Mouse (Mus musculus): ENCODE data around the gene Nav1. TPM values are rescaled to one million over a fixed set of nuclear protein-coding genes. Genes with fewer than 3 reads are reported as not detected.

The Nav1 gene
- polyA plus RNA-seq, 1 experiment from 2014 or later = 11.5 TPM

DNA sequence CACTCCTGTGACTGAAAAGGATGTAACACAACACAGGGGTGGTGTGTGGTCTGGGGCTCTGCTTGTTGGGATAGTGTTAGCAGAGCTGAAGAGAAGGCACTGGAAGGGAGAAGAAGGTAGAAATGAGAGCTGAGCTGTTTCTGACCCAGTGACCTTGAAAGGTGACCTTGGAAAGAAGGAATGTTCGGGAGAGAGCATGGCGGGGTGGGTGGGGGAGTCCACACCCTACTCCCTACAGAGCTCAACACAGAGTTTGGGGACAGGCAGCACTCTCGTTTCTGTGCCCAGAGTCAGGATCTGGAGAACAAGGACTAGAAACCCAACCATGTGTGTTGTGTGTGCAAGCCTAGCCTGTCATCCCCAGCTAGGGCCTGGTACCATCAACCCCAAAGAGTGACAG, 18.1 kb downstream of the Nav1 start:
- Histone ChIP-seq H3K9ac (ENCODE audit: low read length) (no peak overlapping the region), H3K27ac (ENCODE audit: low read length) (no peak overlapping the region), H3K4me3 (ENCODE audit: low read length) (no peak overlapping the region), H3K27me3 (ENCODE audit: control insufficient read depth, insufficient read depth, low read depth, low read length) (peaks cover 2% of the 10 kb centered on the region; the same call in 1 of the 2 replicates), H3K9me3 (ENCODE audit: control insufficient read depth, low read length) (no peaks in the 10 kb centered on the region), H3K36me3 (ENCODE audit: control insufficient read depth, insufficient read depth, low read length) (no peaks in the 10 kb centered on the region), H3K4me1 (replicated peaks; ENCODE audit: control insufficient read depth, insufficient read depth, low read length) (peaks cover 16% of the 10 kb centered on the region), H3K4me2 (ENCODE audit: low read depth, low read length) (no peak overlapping the region)
- ATAC-seq (ENCODE audit: low read depth) = no peak
- 63% methylated on average over 3 of the region's 3 CpGs for WGBS

DNA sequence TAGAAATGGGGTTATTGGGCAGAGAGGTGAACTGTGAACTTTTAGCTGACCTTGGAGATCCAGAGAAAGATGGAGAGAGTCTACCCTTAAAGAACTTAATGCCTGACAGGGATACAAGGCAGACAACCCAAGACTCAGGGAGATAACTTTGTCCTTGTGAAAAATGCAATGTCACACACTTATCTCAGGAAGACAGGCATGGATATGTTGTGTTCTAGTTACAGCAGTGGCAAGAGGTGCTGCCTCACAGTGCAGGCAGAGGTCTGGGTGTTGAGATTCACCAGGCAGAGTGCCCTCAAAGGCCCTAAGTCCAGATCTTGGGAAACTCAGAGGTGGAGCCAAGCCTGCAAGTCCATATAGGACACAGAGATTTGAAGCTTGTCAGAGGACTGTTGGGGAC, 20.2 kb downstream of the Nav1 start:
- no peak overlapping the region for H3K27ac ChIP-seq (ENCODE audit: low read length)
- H3K4me2 ChIP-seq (ENCODE audit: low read depth, low read length) = no peak overlapping the region
- no peaks in the 10 kb centered on the region for H3K9me3 ChIP-seq (ENCODE audit: control insufficient read depth, low read length)
- H3K27me3 ChIP-seq (ENCODE audit: control insufficient read depth, insufficient read depth, low read depth, low read length) = peaks cover 5% of the 10 kb centered on the region; the same call in 1 of the 2 replicates
- H3K36me3 ChIP-seq (ENCODE audit: control insufficient read depth, insufficient read depth, low read length) = no peaks in the 10 kb centered on the region
- H3K4me3 ChIP-seq (ENCODE audit: low read length) = no peak overlapping the region
- H3K9ac ChIP-seq (ENCODE audit: low read length) = no peak overlapping the region
- ATAC-seq (ENCODE audit: low read depth) = no peak
- peaks cover 30% of the 10 kb centered on the region for H3K4me1 ChIP-seq (replicated peaks; ENCODE audit: control insufficient read depth, insufficient read depth, low read length)

DNA sequence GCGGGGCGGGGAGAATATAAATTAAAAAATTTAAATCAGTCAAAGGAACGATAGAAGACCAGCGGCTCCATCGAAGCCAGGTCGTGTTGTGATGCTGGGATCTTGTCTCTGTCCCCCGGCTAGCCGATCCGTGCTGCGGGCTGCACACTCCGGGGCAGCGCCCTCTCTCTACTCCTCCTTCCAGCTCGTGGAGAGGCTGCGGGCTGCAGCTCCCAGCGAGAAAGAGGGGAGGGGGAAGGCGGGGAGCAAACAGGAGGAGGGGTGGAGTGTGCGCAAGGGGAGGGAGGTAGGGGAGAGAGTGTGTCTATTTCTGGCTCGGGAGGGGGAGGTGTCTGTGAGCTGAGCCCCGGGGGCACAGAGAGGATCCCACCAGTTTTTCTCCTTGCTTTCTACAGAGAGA, 21.5 kb downstream of the Nav1 start:
- WGBS = under 1% methylated on average over 17 of the region's 19 CpGs
- H3K4me1 ChIP-seq (replicated peaks; ENCODE audit: control insufficient read depth, insufficient read depth, low read length) = peaks cover 30% of the 10 kb centered on the region
- peak; percentile 75 for ATAC-seq (ENCODE audit: low read depth)

DNA sequence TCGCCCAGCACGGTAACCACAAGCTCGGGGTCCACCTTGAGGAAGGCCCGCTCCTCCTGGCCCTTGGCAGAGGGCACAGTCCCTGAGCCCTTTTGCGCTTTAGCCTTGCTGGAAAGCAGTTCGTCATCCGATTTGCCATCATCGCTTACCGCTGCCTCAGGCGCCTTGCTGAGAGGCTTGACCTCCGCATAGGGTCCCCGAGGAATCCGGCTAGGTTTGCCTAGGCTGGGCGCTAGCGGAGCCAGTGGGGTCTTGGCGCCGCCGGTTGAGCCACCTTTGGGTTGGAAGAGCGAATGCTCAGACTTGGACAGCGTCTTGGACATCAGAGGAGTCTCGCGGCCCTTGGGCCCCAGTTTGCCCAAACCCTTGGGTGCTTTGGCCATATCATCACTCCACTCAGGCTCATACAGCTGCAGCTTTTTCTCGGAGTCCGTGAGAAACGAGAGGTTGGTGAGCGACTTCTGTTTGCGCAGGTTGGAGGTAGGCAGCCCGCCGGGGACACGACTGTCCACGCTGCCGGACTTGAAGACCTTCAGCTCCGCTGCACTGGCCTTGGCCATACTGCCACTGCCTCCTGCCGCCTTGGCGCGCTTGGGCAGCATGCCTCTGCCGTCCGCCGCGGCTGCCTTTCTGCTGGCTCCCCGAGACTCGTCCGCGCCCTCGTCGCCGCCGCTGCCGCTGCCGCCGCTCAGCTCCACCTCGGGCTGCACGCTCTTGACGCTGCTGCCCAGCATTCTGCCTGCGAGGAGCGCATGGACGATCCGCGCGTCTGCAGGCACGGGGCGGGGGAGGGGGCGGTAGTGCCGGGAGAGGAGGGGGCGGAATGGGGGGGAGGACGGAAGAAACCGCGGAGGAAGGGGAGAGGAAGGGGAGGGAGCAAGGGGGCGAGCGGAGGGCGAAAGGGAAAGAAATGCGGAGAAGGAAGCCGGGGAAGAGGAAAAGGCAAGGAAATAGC, 22.2 kb downstream of the Nav1 start:
- ATAC-seq (ENCODE audit: low read depth) = peak; percentile 59
- Histone ChIP-seq H3K4me2 (ENCODE audit: low read depth, low read length) (peak overlapping the region; percentile 92), H3K4me1 (replicated peaks; ENCODE audit: control insufficient read depth, insufficient read depth, low read length) (peaks cover 30% of the 10 kb centered on the region), H3K4me3 (ENCODE audit: low read length) (peak overlapping the region; percentile 58), H3K27ac (ENCODE audit: low read length) (no peak overlapping the region), H3K9ac (ENCODE audit: low read length) (peak overlapping the region; percentile 64), H3K9me3 (ENCODE audit: control insufficient read depth, low read length) (no peaks in the 10 kb centered on the region), H3K27me3 (ENCODE audit: control insufficient read depth, insufficient read depth, low read depth, low read length) (peaks cover 5% of the 10 kb centered on the region; the same call in 1 of the 2 replicates), H3K36me3 (ENCODE audit: control insufficient read depth, insufficient read depth, low read length) (no peaks in the 10 kb centered on the region)
- 3% methylated on average over 72 of the region's 73 CpGs for WGBS

More for the DNA sequence above, 21.5 kb downstream of the Nav1 start:
- Histone ChIP-seq H3K9ac (ENCODE audit: low read length) (peak overlapping the region; percentile 64), H3K9me3 (ENCODE audit: control insufficient read depth, low read length) (no peaks in the 10 kb centered on the region), H3K4me3 (ENCODE audit: low read length) (peak overlapping the region; percentile 58), H3K36me3 (ENCODE audit: control insufficient read depth, insufficient read depth, low read length) (no peaks in the 10 kb centered on the region), H3K4me2 (ENCODE audit: low read depth, low read length) (peak overlapping the region; percentile 92), H3K27me3 (ENCODE audit: control insufficient read depth, insufficient read depth, low read depth, low read length) (peaks cover 5% of the 10 kb centered on the region; the same call in 1 of the 2 replicates), H3K27ac (ENCODE audit: low read length) (no peak overlapping the region)

DNA sequence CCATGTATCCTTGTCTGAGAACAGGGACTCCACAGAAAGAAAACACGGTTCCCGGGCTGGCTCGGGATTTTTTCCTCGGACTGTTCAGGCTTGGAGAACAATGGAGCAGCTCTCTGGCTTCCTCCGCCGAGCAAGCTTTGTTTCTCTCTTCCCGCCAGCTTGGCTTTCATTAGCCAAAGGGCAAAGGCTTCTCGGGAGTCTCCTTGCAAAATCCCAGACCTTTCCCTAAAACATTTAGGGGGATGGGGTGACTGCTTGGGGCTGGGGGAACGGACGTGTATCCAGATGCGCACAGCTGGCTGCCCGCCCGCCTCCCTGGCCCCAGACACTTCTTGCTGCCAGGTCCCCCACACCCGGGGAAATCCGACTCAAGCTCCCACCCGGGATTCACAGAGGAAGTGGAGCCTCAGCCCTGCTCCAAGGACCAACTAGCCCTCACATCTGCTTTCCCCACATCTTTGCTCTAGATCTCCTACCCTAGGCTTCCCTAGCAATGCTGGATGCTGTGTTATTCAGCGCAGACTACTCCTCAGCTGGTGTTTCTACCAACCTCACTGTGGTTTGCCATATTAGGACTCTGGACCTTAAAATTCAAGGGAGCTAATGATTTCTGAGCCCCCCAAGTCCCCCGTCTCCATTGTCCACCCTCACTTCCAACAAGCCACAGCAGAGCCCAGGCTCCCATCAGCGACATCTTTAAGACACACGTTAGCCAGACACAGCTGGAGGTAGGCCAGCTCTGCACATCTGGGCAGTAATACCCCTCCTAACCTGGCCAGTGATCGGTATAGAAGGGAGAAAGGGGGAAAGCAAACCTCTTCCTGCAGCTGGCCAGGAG, 23.2 kb downstream of the Nav1 start:
- WGBS = 10% methylated on average over 21 of the region's 21 CpGs
- peak; percentile 18; the same call in 1 of the 2 replicates for ATAC-seq (ENCODE audit: low read depth)
- H3K9me3 ChIP-seq (ENCODE audit: control insufficient read depth, low read length) = no peaks in the 10 kb centered on the region
- peak overlapping the region; percentile 53 for H3K27ac ChIP-seq (ENCODE audit: low read length)
- H3K4me1 ChIP-seq (replicated peaks; ENCODE audit: control insufficient read depth, insufficient read depth, low read length) = peaks cover 31% of the 10 kb centered on the region
- no peaks in the 10 kb centered on the region for H3K36me3 ChIP-seq (ENCODE audit: control insufficient read depth, insufficient read depth, low read length)
- H3K4me3 ChIP-seq (ENCODE audit: low read length) = peak overlapping the region; percentile 58
- H3K4me2 ChIP-seq (ENCODE audit: low read depth, low read length) = peak overlapping the region; percentile 92
- H3K9ac ChIP-seq (ENCODE audit: low read length) = peak overlapping the region; percentile 64
- H3K27me3 ChIP-seq (ENCODE audit: control insufficient read depth, insufficient read depth, low read depth, low read length) = peaks cover 5% of the 10 kb centered on the region; the same call in 1 of the 2 replicates

DNA sequence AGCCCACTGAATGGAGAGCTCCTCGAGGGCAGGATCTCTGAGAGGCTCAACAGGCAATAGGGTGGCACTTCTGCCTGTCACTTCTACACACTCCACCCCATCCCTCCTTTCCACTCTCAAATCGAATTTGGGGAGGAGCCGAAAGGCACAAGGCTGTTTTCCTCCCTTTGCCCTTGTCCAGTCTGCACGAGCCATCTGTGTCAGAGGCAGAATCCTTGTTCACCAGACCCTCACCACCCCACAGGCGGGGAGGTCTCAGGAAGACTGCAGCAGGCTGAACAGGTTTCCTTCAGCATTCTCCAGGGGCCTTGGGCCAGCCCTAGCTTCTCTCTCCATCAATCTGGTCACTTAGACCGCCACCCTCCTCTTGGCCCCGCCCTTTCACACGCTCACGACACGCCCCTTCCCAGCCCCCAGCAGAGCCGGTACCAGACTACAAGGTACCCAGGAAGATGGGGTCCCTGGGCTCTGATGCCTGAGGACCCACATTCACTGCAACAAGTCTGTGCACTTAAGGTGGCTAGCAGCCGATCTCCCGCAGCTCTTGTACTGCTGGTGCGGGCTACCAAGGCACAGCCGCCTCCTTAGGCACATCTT, 23.9 kb downstream of the Nav1 start:
- Histone ChIP-seq H3K36me3 (ENCODE audit: control insufficient read depth, insufficient read depth, low read length) (no peaks in the 10 kb centered on the region), H3K27me3 (ENCODE audit: control insufficient read depth, insufficient read depth, low read depth, low read length) (peaks cover 5% of the 10 kb centered on the region; the same call in 1 of the 2 replicates), H3K4me2 (ENCODE audit: low read depth, low read length) (peak overlapping the region; percentile 92), H3K4me1 (replicated peaks; ENCODE audit: control insufficient read depth, insufficient read depth, low read length) (peaks cover 36% of the 10 kb centered on the region), H3K9me3 (ENCODE audit: control insufficient read depth, low read length) (no peaks in the 10 kb centered on the region), H3K27ac (ENCODE audit: low read length) (peak overlapping the region; percentile 53), H3K9ac (ENCODE audit: low read length) (peak overlapping the region; percentile 64), H3K4me3 (ENCODE audit: low read length) (peak overlapping the region; percentile 58)
- 10% methylated on average over 15 of the region's 15 CpGs for WGBS
- peak; percentile 27; the same call in 1 of the 2 replicates for ATAC-seq (ENCODE audit: low read depth)

DNA sequence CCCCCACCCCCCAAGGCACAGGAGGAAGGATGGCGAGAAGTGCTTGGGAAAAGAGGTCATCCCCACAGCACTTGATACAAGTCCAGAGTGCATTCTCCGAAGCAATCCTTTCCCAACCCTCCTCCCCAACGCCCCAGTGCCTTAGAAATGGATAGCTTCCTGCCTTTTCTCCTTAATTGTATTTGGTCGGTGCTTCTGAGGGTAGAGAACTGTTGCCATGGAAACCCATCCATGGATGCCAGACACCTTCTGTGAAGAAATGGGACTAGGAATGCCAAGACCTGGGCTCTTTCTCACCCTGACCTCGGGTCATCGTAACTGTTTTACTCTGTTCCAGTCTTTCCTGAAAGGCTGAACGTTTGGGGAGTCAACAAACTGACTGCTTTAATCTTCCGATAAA, 26.1 kb downstream of the Nav1 start:
- no peak for ATAC-seq (ENCODE audit: low read depth)

DNA sequence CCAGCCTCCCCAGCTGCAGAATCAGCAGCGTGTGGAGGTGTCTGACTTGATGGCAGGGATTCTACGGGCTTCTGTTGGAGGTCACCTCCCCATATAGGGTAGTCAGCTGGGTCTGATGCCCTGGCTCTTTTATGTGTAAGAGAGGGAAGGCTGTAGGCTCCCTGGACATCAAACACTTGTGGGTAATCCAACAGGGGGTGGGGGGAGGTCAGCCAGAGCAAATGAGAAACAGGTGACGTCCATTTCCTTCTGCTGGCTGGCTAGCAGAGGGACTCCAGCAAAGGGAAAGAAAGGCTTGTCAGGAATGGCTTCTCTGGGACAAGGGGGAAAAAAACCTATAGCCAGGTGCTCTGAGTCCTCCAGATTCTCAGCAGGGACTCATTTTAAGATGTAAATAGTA, 28.0 kb downstream of the Nav1 start:
- H3K27ac ChIP-seq (ENCODE audit: low read length) = no peak overlapping the region
- no peaks in the 10 kb centered on the region for H3K36me3 ChIP-seq (ENCODE audit: control insufficient read depth, insufficient read depth, low read length)
- H3K4me1 ChIP-seq (replicated peaks; ENCODE audit: control insufficient read depth, insufficient read depth, low read length) = peaks cover 29% of the 10 kb centered on the region
- no peak for ATAC-seq (ENCODE audit: low read depth)
- H3K9me3 ChIP-seq (ENCODE audit: control insufficient read depth, low read length) = no peaks in the 10 kb centered on the region
- 58% methylated on average over 3 of the region's 3 CpGs for WGBS
- peaks cover 4% of the 10 kb centered on the region; the same call in 1 of the 2 replicates for H3K27me3 ChIP-seq (ENCODE audit: control insufficient read depth, insufficient read depth, low read depth, low read length)
- H3K4me2 ChIP-seq (ENCODE audit: low read depth, low read length) = no peak overlapping the region
- H3K9ac ChIP-seq (ENCODE audit: low read length) = no peak overlapping the region
- no peak overlapping the region for H3K4me3 ChIP-seq (ENCODE audit: low read length)

More for the DNA sequence above, 26.1 kb downstream of the Nav1 start:
- Histone ChIP-seq H3K4me3 (ENCODE audit: low read length) (no peak overlapping the region), H3K27ac (ENCODE audit: low read length) (no peak overlapping the region), H3K9me3 (ENCODE audit: control insufficient read depth, low read length) (no peaks in the 10 kb centered on the region), H3K36me3 (ENCODE audit: control insufficient read depth, insufficient read depth, low read length) (no peaks in the 10 kb centered on the region), H3K27me3 (ENCODE audit: control insufficient read depth, insufficient read depth, low read depth, low read length) (peaks cover 5% of the 10 kb centered on the region; the same call in 1 of the 2 replicates), H3K4me2 (ENCODE audit: low read depth, low read length) (no peak overlapping the region), H3K9ac (ENCODE audit: low read length) (no peak overlapping the region), H3K4me1 (replicated peaks; ENCODE audit: control insufficient read depth, insufficient read depth, low read length) (peaks cover 41% of the 10 kb centered on the region)
- 34% methylated on average over 8 of the region's 8 CpGs for WGBS

Data from lung, embryonic 16.5 days (tissue).